Mouse (Mus musculus) olfactory bulb, adult 2 months (tissue): ENCODE measurements at regions not wholly inside any gene's neighbourhood (a gene's known extent, or its start where the extent isn't known, plus 50 kb on each side); places are given as distances from the start of the nearest gene placed in this dataset.

Experiments used
- CTCF ChIP-seq: fragments of 200-500 bp; IDR thresholded peaks from 2 replicates; pipeline ENCODE4 v1.5.1; 2012; ENCODE audit warnings: low read depth, mild to moderate bottlenecking, low read length, moderate library complexity; ENCODE audit not compliant: insufficient read depth
- POLR2A ChIP-seq: fragments of 200-500 bp; IDR thresholded peaks from 2 replicates; pipeline ENCODE4 v1.6.1; 2012; ENCODE audit warnings: mild to moderate bottlenecking, low read depth, low read length, moderate library complexity; ENCODE audit not compliant: insufficient read depth

- no peak for TF ChIP-seq CTCF
- no peak for TF ChIP-seq POLR2A
Observed at GRCm38 (mm10) chr9:111939271-111940067, 249.3 kb upstream of the Stac start.
